Mouse (Mus musculus): ENCODE results near the gene Spink8. TPM values are rescaled to one million over a fixed set of nuclear protein-coding genes. Genes with fewer than 3 reads are reported as not detected.
"Not testable (repeated sequence)": the region's sequence is repeated elsewhere in the genome, so short reads cannot be mapped to it uniquely, and the experiment has no call there.

The Spink8 gene
- polyA plus RNA-seq (2012; fragmentation: generic; extraction: Trizol): not detected

DNA sequence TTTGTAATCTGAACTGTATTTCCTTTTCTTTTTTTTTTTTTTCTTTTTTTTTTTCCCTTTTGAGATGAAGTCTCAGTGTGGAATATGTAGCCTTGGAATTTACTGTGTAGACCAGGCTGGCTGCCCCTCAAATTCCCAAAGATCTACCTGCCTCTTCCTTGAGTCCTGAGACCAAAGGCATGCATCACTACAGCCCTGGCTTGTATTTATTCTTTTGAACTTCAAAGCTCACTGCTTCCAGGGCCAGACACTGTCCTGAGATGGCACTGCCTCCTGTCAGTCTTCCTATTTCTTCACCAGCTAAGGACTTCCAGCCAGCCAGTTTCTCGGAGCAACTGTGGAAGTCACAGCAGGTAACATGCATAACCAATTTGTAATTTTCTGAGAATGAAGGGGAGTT lies at the start of gene Spink8:
Gene Spink8, plus strand, starts transcription at position 301 of the 400 bp plus-strand sequence.
- Histone ChIP-seq H3K79me2 (ENCODE audit: control insufficient read depth, insufficient read depth) (no peaks in the 10 kb centered on the region), H3K27me3 (ENCODE audit: control insufficient read depth, insufficient read depth, insufficient read length) (no peaks in the 10 kb centered on the region), H3K4me3 (no peak within 1 kb of the TSS), H3ac (ENCODE audit: control insufficient read depth, insufficient read length) (no peak within 1 kb of the TSS), H3K4me2 (ENCODE audit: low read depth) (no peak within 1 kb of the TSS), H3K36me3 (ENCODE audit: control insufficient read depth, insufficient read depth) (no peaks in the 10 kb centered on the region)
- TF ChIP-seq TCF12 (IDR thresholded peaks at IDR 0.05; ENCODE audit: insufficient read depth, poor library complexity, severe bottlenecking) (no peak), MYOG (IDR thresholded peaks at IDR 0.05; ENCODE audit: control insufficient read depth in 1 of 3, insufficient read depth in 1 of 3, insufficient read length in 2 of 3, low read depth in 2 of 3) (no peak), USF1 (IDR thresholded peaks at IDR 0.05; ENCODE audit: low read depth) (no peak), REST (IDR thresholded peaks at IDR 0.05; ENCODE audit: insufficient read depth, insufficient read length) (no peak), CEBPB (IDR thresholded peaks at IDR 0.05; ENCODE audit: insufficient read depth, poor library complexity, severe bottlenecking) (no peak), SRF (IDR thresholded peaks at IDR 0.05; ENCODE audit: control insufficient read depth, insufficient read length, low read depth) (no peak)

GRCm38 (mm10) chr9:109766841-109767240 lies 45.2 kb upstream of the Spink8 start:
- not testable (repeated sequence) for H3ac ChIP-seq (ENCODE audit: control insufficient read depth, insufficient read length); H3K79me2 ChIP-seq (ENCODE audit: control insufficient read depth, insufficient read depth); H3K4me3 ChIP-seq; H3K4me2 ChIP-seq (ENCODE audit: low read depth); H3K27me3 ChIP-seq (ENCODE audit: control insufficient read depth, insufficient read depth, insufficient read length); H3K36me3 ChIP-seq (ENCODE audit: control insufficient read depth, insufficient read depth)

DNA sequence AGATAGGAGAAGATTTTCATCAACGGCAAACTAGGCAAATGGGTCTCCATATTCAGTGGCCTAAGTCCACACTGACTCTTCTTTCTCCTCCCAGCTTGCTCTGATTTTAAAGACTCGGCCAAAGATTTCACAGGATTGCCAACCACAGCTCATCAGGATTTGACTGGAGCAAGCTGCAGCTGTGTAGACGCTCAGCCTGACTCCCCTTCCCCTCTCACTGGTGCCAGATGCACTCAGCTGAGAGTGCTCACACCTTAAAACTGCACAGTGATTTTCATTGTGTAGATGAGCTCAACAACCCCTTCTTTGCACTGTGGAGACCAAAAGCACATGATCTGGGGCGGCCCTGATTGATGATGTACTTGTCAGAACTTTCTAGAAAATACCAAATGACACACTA lies 21.5 kb upstream of the Spink8 start, which contains the start of gene Fbxw27:
Gene Fbxw27, minus strand, starts transcription at position 101 of the 400 bp plus-strand sequence.
- not testable (repeated sequence) for H3K79me2 ChIP-seq (ENCODE audit: control insufficient read depth, insufficient read depth); H3K27me3 ChIP-seq (ENCODE audit: control insufficient read depth, insufficient read depth, insufficient read length); H3K4me3 ChIP-seq; H3K36me3 ChIP-seq (ENCODE audit: control insufficient read depth, insufficient read depth); H3K4me2 ChIP-seq (ENCODE audit: low read depth); H3ac ChIP-seq (ENCODE audit: control insufficient read depth, insufficient read length)

DNA sequence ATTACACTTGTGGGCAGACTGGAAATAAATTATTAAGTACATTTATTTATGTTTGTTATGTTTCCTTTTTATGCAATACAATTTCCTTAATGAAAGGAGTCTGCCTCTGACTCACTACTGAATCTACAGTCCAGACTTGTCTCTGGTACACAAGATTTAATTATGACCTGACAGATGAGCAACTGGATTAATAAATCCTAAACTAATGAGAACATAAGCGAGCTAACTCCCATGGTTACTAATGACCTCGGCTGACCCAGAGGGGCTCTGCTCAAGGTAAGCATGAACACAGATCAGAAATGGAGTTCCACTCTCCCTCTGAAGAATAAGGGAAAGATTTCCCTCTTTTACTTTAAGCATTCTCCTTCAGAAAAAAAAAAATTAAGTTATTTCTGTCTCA lies 16.9 kb upstream of the Spink8 start:
- Histone ChIP-seq H3K4me3 (no peak overlapping the region), H3K36me3 (ENCODE audit: control insufficient read depth, insufficient read depth) (no peaks in the 10 kb centered on the region), H3K79me2 (ENCODE audit: control insufficient read depth, insufficient read depth) (no peaks in the 10 kb centered on the region), H3ac (ENCODE audit: control insufficient read depth, insufficient read length) (no peak overlapping the region), H3K27me3 (ENCODE audit: control insufficient read depth, insufficient read depth, insufficient read length) (no peaks in the 10 kb centered on the region), H3K4me2 (ENCODE audit: low read depth) (no peak overlapping the region)
- TF ChIP-seq POLR2A (IDR thresholded peaks at IDR 0.05; ENCODE audit: insufficient read length, low read depth): no peak
- no peak for TF ChIP-seq SRF (IDR thresholded peaks at IDR 0.05; ENCODE audit: control insufficient read depth, insufficient read length, low read depth)
- TF ChIP-seq CEBPB (IDR thresholded peaks at IDR 0.05; ENCODE audit: insufficient read depth, poor library complexity, severe bottlenecking): no peak
- TF ChIP-seq USF1 (IDR thresholded peaks at IDR 0.05; ENCODE audit: low read depth): no peak
- no peak for TF ChIP-seq MYOG (IDR thresholded peaks at IDR 0.05; ENCODE audit: control insufficient read depth in 1 of 3, insufficient read depth in 1 of 3, insufficient read length in 2 of 3, low read depth in 2 of 3)
- TF ChIP-seq MAX (IDR thresholded peaks at IDR 0.05; ENCODE audit: low read depth): no peak
- no peak for TF ChIP-seq TCF3 (IDR thresholded peaks at IDR 0.05; ENCODE audit: insufficient read length, low read depth)
- TF ChIP-seq TCF12 (IDR thresholded peaks at IDR 0.05; ENCODE audit: insufficient read depth, poor library complexity, severe bottlenecking): no peak
- no peak for TF ChIP-seq MYOD1 (IDR thresholded peaks at IDR 0.05; ENCODE audit: control insufficient read depth in 1 of 3, insufficient read length in 2 of 3, low read depth in 2 of 3)
- no peak for TF ChIP-seq REST (IDR thresholded peaks at IDR 0.05; ENCODE audit: insufficient read depth, insufficient read length)
- no peak for TF ChIP-seq POLR2AphosphoS2 (IDR thresholded peaks at IDR 0.05; ENCODE audit: insufficient read length, low read depth)
- no peak for TF ChIP-seq E2F4 (IDR thresholded peaks at IDR 0.05; ENCODE audit: insufficient read depth)

DNA sequence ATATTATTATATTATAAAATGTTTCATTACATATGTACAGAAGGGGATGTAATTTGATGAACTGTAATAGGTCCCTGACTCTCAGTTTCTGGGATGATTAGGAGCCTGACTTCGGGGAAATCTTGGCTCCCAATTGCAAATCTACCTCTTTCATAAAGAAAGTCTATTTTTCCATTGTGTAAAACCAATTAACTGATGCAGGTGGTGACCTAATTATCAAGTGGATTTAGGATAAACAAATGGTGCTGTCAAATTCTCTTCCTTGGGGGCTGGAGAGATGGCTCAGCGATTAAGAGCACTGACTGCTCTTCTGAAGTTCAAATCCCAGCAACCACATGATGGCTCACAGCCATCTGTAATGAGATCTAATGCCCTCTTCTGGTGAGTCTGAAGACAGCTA lies 16.3 kb upstream of the Spink8 start:
- no peaks in the 10 kb centered on the region for H3K27me3 ChIP-seq (ENCODE audit: control insufficient read depth, insufficient read depth, insufficient read length)
- no peak overlapping the region for H3K4me2 ChIP-seq (ENCODE audit: low read depth)
- TF ChIP-seq SRF (IDR thresholded peaks at IDR 0.05; ENCODE audit: control insufficient read depth, insufficient read length, low read depth) (no peak), MYOD1 (IDR thresholded peaks at IDR 0.05; ENCODE audit: control insufficient read depth in 1 of 3, insufficient read length in 2 of 3, low read depth in 2 of 3) (no peak), POLR2A (IDR thresholded peaks at IDR 0.05; ENCODE audit: insufficient read length, low read depth) (no peak), E2F4 (IDR thresholded peaks at IDR 0.05; ENCODE audit: insufficient read depth) (no peak), POLR2AphosphoS2 (IDR thresholded peaks at IDR 0.05; ENCODE audit: insufficient read length, low read depth) (no peak), MYOG (IDR thresholded peaks at IDR 0.05; ENCODE audit: control insufficient read depth in 1 of 3, insufficient read depth in 1 of 3, insufficient read length in 2 of 3, low read depth in 2 of 3) (no peak), CEBPB (IDR thresholded peaks at IDR 0.05; ENCODE audit: insufficient read depth, poor library complexity, severe bottlenecking) (no peak), TCF12 (IDR thresholded peaks at IDR 0.05; ENCODE audit: insufficient read depth, poor library complexity, severe bottlenecking) (no peak), TCF3 (IDR thresholded peaks at IDR 0.05; ENCODE audit: insufficient read length, low read depth) (no peak), REST (IDR thresholded peaks at IDR 0.05; ENCODE audit: insufficient read depth, insufficient read length) (no peak), USF1 (IDR thresholded peaks at IDR 0.05; ENCODE audit: low read depth) (no peak), MAX (IDR thresholded peaks at IDR 0.05; ENCODE audit: low read depth) (no peak)
- H3K4me3 ChIP-seq: no peak overlapping the region
- H3ac ChIP-seq (ENCODE audit: control insufficient read depth, insufficient read length): no peak overlapping the region
- H3K36me3 ChIP-seq (ENCODE audit: control insufficient read depth, insufficient read depth): no peaks in the 10 kb centered on the region
- no peaks in the 10 kb centered on the region for H3K79me2 ChIP-seq (ENCODE audit: control insufficient read depth, insufficient read depth)
